Mouse (Mus musculus) CD8-positive naive resting alpha-beta T cell, adult 2 months (primary cell): Measurements from ENCODE around the gene Wdr59.
A peak's percentile ranks its signal among the peaks of the same experiment; 100 is the strongest.

Experiments
- DNase-seq, 2 experiments: peaks; one replicate each; pipeline ENCODE4 v3.0.0; 2022; ENCODE audit warnings: low read depth in 2 of 2, low spot score in 2 of 2

Wdr59 gene

DNA sequence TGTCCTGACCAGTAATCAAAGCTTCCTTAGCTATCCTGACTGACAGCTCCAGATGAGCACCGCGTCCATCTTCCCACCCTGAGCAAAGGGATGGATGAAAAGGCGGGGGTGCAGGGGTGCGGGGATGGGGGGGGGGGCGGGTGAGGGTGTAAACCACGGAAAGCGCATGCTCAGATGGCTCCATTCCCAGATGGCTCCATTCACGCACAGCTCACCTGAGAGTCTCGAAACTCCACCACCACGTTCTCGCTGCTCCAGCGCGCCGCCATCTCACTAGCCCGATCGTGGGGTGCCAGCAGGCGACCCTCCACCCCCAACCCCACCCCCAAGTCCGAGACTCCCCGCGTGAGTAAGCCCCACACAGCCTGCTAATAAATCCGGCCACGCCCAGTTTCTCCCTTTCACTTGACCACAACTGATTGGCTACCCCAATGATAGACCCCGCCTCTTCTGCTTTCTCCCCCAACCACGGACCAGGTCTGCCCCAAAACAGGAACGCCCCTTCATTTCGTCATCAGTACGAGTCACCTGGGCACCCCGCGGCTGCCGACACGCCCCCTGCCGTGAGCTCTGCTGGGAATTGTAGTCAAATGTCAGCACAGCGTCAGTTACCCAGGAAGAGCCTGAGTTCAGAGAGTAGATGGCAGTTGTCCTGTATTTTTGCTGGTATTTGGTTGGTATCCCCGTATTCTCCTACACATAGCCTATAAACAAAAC lies at the start of gene Wdr59:
TSS of gene Wdr59 (minus strand) at position 380 of the 717 bp plus-strand sequence.
- DNase-seq = peak; percentile 95 to 98

DNA sequence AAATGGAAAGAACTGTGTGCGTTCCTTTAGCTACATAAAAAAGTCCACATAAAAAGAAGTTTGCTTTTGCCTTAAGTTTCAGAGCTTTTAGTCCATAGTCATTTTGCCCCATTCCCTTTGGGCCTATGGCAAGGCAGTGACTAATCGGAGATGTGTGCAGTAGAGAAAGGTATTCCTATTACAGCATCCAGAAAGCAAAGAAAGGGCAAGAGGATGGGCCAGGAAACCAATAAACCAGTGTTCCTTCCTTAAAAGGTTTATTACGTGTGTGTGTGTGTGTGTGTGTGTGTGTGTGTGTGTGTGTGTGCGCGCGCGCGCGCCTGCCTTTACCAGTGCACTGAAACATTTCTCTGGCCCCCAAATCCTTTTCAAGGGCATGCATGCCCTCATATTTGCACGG lies 49.8 kb upstream of the Wdr59 start:
- DNase-seq = no peak

GRCm38 (mm10) chr8:111570432-111570831 lies 48.5 kb upstream of the Wdr59 start:
- DNase-seq = no peak

DNA sequence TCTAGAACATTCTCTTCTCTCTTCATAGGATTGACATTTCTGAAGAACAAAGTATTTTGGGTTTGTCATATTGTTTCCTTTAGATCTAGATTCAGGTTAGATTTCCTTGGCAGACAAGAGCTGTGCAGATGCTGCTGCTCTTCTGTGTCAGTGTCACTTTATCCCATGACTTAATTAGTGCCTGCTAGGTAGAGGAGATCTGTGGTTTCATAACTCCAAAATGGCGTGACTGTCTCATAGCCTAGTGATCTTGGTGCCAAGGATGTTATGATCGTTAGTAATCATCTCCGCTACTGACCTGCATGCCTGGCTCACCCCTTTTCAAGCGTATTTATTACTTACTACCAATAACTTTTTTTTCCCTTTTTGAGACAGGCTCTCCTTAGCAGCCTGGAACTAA lies 48.0 kb upstream of the Wdr59 start:
- DNase-seq = no peak

DNA sequence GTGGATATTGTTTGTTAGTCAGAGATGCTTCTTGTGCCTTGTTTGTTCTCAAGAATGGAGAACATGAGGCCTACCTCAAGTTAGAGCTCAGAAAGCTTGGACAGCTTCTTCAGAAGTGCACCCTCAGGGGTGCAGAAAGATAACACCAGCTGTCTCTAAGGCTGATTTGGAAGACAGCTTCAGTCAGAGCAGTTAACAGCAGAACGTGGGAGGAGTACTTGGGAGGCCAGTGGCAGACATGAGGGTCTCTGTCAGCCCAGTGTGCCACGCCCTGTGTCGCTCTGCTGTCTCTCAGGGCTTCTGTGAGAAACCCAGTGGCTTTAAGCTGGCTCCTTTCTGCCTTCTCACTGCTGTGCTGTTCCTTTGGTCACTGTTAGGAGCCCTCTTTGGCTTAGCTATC lies 46.1 kb upstream of the Wdr59 start:
- DNase-seq = no peak

DNA sequence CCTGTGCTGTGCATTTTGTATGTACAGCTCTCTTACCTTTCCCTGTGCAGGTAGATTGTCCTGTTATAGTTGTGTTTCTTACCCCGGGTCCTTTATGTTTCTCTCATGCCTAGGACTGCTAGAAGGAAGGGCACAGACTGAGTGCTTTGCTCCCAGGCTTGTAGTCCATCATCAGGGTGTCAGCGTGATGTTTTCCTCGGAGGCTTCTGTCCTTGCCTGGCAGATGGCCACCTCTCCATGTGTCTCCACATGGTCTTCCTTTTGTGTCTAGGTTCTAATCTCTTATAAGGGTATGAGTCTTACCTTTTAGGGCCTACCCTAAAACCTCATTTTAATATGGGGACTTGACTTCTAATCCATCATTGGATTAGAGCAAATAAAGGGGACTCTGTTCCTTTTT lies 45.7 kb upstream of the Wdr59 start:
- DNase-seq = no peak

- no peak for DNase-seq
These were observed 44.4 kb upstream of the Wdr59 start for GRCm38 (mm10) chr8:111566326-111566725.

- no peak for DNase-seq
These were observed 43.9 kb upstream of the Wdr59 start for GRCm38 (mm10) chr8:111565784-111566191.

DNA sequence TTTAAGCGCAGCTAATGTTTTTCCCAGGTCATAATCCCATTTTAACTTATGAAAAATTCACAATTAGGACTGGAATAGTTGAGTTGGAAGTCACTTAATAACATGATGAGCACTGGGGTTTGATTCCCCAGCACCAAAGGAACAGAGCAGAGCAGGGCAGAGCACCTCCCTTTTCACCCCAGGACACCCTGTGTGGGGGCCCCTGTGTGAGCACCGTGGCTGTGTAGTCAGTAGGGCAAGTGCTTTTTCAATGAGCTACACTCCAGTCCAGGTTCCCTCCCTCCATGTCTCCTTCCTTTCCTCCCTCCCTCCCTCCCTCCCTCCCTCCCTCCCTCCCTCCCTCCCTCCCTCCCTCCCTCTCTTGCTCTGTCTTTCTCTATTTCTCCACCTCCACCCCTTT lies 42.2 kb upstream of the Wdr59 start:
- no peak for DNase-seq

DNA sequence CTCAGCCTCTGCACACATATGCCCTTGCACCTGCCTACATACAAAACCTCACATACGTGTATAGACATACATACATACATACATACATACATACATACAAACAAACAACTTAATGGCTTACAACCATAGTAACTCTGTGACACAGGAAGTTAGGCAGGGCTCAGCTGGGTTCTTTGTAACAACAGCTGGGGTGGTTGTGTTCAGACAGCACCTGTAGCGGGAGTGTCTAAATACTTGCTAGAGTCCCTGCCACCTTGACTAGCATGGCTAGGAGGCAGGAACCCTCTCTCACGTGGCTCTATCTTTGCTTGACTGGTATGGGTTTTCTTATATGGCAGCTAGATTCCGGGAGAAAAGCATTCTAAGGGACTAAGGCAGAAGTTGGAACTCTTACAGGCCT lies 41.8 kb upstream of the Wdr59 start:
- DNase-seq = peak; percentile 26 to 38

- DNase-seq = no peak
These were observed 41.2 kb upstream of the Wdr59 start for GRCm38 (mm10) chr8:111563075-111563474.

GRCm38 (mm10) chr8:111562274-111562803 lies 40.4 kb upstream of the Wdr59 start:
- DNase-seq = no peak

DNA sequence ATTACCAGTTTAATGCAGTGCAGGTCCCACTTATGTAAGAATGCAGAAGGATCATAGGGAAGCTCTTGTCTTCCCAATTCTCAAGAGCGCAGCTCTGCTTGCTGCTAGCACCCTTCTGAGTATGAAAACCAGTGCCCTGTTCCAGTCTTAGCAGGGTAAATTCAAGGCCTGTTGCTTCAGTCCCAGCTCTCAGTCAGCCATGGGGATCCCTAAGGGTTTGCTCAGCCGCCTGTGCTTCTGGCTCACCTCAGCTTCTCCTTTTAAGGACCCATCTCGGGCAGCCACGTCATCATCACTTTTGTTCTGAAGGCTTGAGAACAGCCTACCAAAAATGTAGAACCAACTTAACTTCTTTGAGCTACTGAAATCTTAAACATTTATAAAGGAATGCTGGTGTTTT lies 39.9 kb upstream of the Wdr59 start:
- peak; percentile 37 to 45 for DNase-seq

DNA sequence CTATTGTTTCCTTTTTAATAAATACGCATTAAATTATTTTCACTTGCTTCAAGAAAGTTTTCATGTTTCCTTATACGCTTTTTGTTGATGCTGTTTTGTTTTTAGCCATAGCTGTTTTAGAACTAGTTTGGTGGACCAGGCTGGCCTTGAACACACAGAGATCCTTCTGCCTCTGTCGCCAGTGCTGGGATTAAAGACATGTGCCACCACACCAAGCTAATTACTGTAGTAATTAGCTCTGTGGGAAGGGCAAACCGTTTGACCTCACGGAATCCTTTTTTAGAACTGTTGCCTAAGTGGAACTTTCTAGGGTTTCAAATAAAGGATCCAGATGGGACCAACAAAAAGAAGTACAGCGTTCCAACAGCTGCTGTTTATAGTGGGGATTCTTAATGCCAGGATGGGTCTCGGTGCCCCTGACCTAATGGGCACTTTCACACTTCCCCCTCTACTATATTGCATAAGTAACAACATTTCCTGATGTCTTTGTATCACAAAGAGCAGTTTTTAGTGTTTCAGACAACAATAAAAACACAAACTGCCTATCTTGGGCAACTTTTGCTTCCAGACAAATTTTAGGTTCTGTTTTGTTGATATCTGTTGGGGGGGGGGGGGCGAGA lies 29.7 kb upstream of the Wdr59 start:
- no peak for DNase-seq

GRCm38 (mm10) chr8:111550002-111550870 lies 28.3 kb upstream of the Wdr59 start:
- DNase-seq = no peak

GRCm38 (mm10) chr8:111548201-111548600 lies 26.3 kb upstream of the Wdr59 start:
- DNase-seq = no peak

- no peak for DNase-seq
These were observed 25.3 kb upstream of the Wdr59 start for GRCm38 (mm10) chr8:111547144-111547543.

GRCm38 (mm10) chr8:111545406-111546156 lies 23.7 kb upstream of the Wdr59 start:
- no peak for DNase-seq

DNA sequence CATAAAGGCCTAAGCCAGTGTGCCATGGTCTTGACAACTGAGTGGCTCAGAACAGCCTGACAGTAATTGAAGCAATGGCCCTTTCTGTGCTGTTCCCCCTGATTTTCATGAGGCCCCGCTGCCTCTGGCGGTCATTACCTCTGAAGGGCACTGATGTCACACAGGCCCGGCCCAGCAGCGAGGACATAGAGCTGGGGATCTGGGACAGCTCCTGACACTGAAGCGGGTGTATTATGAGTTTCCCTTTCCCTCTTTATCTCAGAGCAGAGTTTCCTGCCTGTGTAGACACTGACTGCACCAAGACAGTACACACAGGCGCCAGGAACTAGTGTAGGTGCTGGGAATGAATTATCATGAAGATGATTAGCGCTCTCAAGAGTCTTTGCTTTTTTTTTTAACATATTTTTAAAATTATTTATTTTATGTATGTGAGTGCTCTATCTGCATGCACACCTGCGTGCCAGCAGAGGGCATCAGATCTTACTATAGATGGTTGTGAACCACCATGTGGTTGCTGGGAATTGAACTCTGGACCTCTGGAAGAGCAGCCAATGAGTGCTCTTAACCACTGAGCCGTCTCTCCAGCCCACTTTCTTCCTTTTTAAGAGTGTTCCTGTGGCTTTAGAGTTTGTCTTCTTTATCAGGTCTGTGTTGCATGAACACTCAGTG lies 22.0 kb upstream of the Wdr59 start:
- DNase-seq = no peak

- DNase-seq = no peak
These were observed 17.7 kb upstream of the Wdr59 start for GRCm38 (mm10) chr8:111539422-111540076.
